Mouse (Mus musculus): ENCODE results near the gene Szrd1.

DNA sequence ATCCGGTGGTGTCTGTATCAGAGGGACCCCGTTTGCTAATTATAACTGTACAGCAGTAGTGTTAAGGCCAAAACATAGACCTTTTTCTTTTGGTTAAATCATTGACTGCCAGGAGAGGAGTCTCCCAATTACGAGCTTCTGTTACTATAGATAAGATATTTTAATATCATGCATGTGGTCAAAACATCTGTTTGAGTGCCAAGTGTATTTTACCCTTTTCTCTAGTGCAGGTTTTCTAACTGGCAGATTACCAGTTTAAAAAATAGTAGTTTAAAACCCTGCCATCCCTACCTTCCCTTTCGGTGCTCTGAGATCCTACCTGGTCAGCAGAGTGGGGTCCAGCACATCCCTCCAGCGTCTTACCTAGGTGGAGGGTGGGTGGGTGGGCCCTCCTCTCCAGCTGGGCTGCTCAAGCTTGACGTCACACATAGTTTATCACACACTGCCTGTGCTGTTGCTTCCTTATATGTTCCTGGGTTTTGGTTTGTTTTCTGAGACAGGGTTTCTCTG lies 22.2 kb upstream of the Szrd1 start:
- TF ChIP-seq POLR2A (IDR thresholded peaks at IDR 0.05; ENCODE audit: control insufficient read depth, low read depth, low read length) (no peak), CTCF (IDR thresholded peaks at IDR 0.05; ENCODE audit: control insufficient read depth, insufficient read depth, insufficient replicate concordance, low read depth, low read length) (no peak)
